Mouse (Mus musculus) G1E (cell line): Measurements from ENCODE around the gene Vmn1r14. TPM values are rescaled to one million over a fixed set of nuclear protein-coding genes. Genes with fewer than 3 reads are reported as not detected.
"Not testable (repeated sequence)": the region's sequence is repeated elsewhere in the genome, so short reads cannot be mapped to it uniquely, and the experiment has no call there.

Experiments used
- ATAC-seq: 2 replicates; pipeline ENCODE4 v1.8.0; 2016; ENCODE audit warnings: mild to moderate bottlenecking; ENCODE audit not compliant: insufficient number of reproducible peaks, poor library complexity, low FRiP score, severe bottlenecking; ENCODE audit errors: extremely low read depth
- DNase-seq: peaks from one replicate; pipeline ENCODE4 v3.0.0; 2012; ENCODE audit warnings: low spot score
- H3K27me3 ChIP-seq: 2 replicates; pipeline ENCODE4 v1.6.1; 2012; ENCODE audit warnings: mild to moderate bottlenecking, low read length, inconsistent platforms; ENCODE audit not compliant: insufficient read depth
- H3K36me3 ChIP-seq: replicated peaks from 2 replicates; pipeline ENCODE3; 2012; ENCODE audit warnings: mild to moderate bottlenecking, inconsistent platforms
- H3K4me1 ChIP-seq: 2 replicates; pipeline ENCODE4 v1.6.1; 2012; ENCODE audit warnings: low read depth, low read length, inconsistent platforms, mixed read lengths; ENCODE audit not compliant: insufficient read depth
- H3K4me3 ChIP-seq: 2 replicates; pipeline ENCODE4 v1.5.1; 2012; ENCODE audit warnings: low read depth, mild to moderate bottlenecking, inconsistent platforms, low read length, moderate library complexity, mixed read lengths
- H3K9me3 ChIP-seq: replicated peaks from 2 replicates; pipeline ENCODE4 v1.6.1; 2012; ENCODE audit warnings: inconsistent platforms
- CTCF ChIP-seq: IDR thresholded peaks from 2 replicates; pipeline ENCODE4 v1.5.1; 2012; ENCODE audit warnings: low read depth, low read length, inconsistent platforms, mixed read lengths
- GATA1 ChIP-seq: IDR thresholded peaks from 2 replicates; pipeline ENCODE4 v1.6.1; 2012; ENCODE audit warnings: borderline replicate concordance, low read length, inconsistent platforms, mixed read lengths
- GATA2 ChIP-seq: IDR thresholded peaks from 2 replicates; pipeline ENCODE4 v1.6.1; 2012; ENCODE audit warnings: low read depth, low read length, inconsistent platforms, borderline replicate concordance
- POLR2AphosphoS5 ChIP-seq: IDR thresholded peaks from 2 replicates; pipeline ENCODE4 v1.6.1; 2012; ENCODE audit warnings: low read depth, low read length, inconsistent platforms; ENCODE audit not compliant: insufficient replicate concordance
- TAL1 ChIP-seq: conservative IDR thresholded peaks from 2 replicates; pipeline ENCODE4 v1.6.1; 2012; ENCODE audit warnings: low read depth, low read length, inconsistent platforms, mixed read lengths
- polyA plus RNA-seq: library from polyadenylated mRNA; stranded (reverse); fragments of >175 nt; gene quantifications from 2 replicates; pipeline ENCODE4 v1.2.3, GENCODE M21; 2012
- total RNA-seq, 2 experiments: library from RNA; stranded (forward) in 1 of 2; stranded (reverse) in 1 of 2; fragments of 200-1000 nt in 1 of 2; fragments of >200 nt in 1 of 2; fragmentation: Nextera tagmentation in 1 of 2; gene quantifications; 2 replicates each; pipeline ENCODE4 v1.2.3; 2014 to 2017

Gene Vmn1r14
- not detected in 2 replicates for total RNA-seq (2014; fragmentation: Nextera tagmentation)
- 0.06 and 0.22 TPM in 2 replicates for total RNA-seq (2017)
- polyA plus RNA-seq, result not detected in 2 replicates

DNA sequence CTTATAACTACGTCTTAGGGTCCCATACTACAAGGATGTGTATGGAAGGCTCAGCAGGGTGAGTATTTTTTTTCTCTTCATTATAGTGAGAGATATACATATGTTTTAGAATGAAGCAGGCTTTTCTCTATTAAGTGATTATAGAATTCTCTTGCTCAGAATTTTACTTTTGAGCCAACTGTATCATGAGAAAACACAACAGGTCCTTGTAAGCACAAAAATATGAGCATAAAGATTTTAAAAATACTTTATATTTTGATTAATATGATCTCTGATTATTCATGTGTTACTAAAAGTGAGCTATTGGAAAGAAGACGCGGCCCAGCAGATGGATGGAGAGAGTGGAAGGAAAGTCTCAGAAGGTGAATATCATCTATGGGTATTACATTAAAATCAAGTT, at the start of gene Vmn1r14:
Gene Vmn1r14, plus strand, starts transcription at position 301 of the 400 bp plus-strand sequence.
- no peak for DNase-seq
- ATAC-seq, result no peak
- Histone ChIP-seq H3K27me3 (no peaks in the 10 kb centered on the region), H3K36me3 (no peaks in the 10 kb centered on the region), H3K9me3 (no peaks in the 10 kb centered on the region), H3K4me3 (no peak within 1 kb of the TSS), H3K4me1 (no peaks in the 10 kb centered on the region)
- TF ChIP-seq GATA1 (no peak), CTCF (no peak), TAL1 (no peak), GATA2 (no peak), POLR2AphosphoS5 (no peak)

DNA sequence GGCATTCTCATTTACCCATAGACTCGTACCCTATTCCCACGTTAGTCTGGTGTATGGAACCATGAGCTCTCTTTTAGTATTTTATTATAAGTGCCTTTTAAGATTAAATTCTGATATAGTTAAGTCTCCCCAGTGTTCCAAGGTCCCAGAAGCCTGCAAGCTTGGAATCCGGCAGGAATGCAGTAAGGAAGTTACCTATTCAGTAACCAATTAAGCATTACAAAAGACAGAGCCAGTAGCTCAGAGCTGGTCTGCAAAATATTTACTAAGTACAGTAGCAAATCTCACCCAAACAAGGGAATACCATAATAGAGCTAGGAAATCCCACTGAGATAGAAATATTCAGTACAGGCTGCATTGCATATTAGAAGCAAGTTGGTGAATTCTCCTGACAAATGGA, 41.5 kb upstream of the Vmn1r14 start:
- not testable (repeated sequence) for H3K4me3 ChIP-seq, H3K4me1 ChIP-seq, DNase-seq, H3K36me3 ChIP-seq, ATAC-seq, H3K9me3 ChIP-seq, H3K27me3 ChIP-seq

DNA sequence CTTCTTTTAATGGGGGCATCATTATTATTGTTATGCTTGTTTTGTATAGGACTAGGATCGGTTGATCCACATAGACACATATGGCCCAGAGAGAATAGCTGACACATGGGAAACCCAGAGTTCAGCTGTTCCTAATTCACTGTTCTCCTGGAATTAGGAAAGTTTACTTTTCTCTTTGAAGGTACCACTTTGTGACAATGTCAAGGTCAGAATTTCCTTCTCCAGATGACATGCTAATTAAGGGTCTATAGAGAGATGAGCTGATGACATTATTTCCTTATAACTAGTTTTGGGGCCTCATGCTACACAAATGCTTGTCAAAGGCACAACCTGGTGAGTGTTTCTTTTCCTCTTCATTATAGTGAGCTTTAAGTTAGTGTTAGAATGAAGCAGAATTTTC, 28.5 kb upstream of the Vmn1r14 start, which contains the start of gene Vmn1r13:
Gene Vmn1r13, plus strand, starts transcription at position 301 of the 400 bp plus-strand sequence.
- not testable (repeated sequence) for H3K4me1 ChIP-seq, DNase-seq, ATAC-seq, H3K36me3 ChIP-seq, H3K27me3 ChIP-seq, H3K4me3 ChIP-seq, H3K9me3 ChIP-seq

DNA sequence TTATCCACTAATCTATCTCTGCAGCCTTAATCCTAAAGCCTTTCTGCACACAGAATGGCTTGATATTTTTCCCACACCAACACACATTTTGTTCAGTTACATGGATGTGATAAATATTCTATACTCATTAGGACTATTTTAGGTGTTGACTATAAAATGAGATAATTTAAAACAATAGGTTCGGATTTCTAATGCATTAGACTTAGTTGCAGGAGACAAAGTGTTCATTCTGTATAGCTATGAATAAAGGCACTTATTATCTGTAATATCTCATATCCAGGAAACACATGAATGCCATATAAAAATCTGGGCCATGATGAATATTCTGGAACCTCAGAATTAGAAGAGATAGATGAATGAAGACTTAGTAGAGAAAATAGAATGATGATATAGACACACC, 26.2 kb downstream of the Vmn1r14 start, which contains the start of gene Vmn1r15:
Gene Vmn1r15, plus strand, starts transcription at position 301 of the 400 bp plus-strand sequence.
- no peaks in the 10 kb centered on the region for H3K27me3 ChIP-seq
- H3K36me3 ChIP-seq, result no peaks in the 10 kb centered on the region
- ATAC-seq (no peak), DNase-seq (no peak)
- no peaks in the 10 kb centered on the region for H3K4me1 ChIP-seq
- no peak for TF ChIP-seq POLR2AphosphoS5
- TF ChIP-seq GATA2, result no peak
- no peak for TF ChIP-seq CTCF
- no peak for TF ChIP-seq TAL1
- TF ChIP-seq GATA1, result no peak
- no peaks in the 10 kb centered on the region for H3K9me3 ChIP-seq
- H3K4me3 ChIP-seq, result no peak within 1 kb of the TSS

DNA sequence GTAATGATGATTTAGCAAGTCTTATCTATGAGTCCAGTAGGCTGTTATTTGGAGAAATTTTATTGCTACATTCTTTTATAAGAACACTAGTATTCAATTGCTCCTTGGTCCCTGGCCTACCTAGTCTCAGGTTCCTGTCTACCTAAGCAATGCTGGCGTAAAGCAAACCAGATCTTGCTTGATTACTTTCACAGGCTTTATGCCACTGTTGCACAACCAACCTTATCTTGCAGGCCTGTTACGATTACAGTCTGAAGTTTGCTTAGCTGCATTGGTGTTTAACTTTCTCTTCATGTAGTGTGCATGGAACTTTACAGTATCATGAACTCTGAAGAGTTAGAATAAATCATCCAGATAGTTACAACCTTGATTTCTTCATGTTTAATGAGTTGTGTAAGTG, 29.5 kb downstream of the Vmn1r14 start:
- DNase-seq (no peak), ATAC-seq (no peak)
- no peaks in the 10 kb centered on the region for H3K27me3 ChIP-seq
- H3K36me3 ChIP-seq, result no peaks in the 10 kb centered on the region
- H3K9me3 ChIP-seq, result no peaks in the 10 kb centered on the region
- TF ChIP-seq GATA1, result no peak
- TF ChIP-seq TAL1, result no peak
- no peak for TF ChIP-seq GATA2
- TF ChIP-seq POLR2AphosphoS5, result no peak
- no peak for TF ChIP-seq CTCF
- H3K4me1 ChIP-seq, result no peaks in the 10 kb centered on the region
- no peak overlapping the region for H3K4me3 ChIP-seq

DNA sequence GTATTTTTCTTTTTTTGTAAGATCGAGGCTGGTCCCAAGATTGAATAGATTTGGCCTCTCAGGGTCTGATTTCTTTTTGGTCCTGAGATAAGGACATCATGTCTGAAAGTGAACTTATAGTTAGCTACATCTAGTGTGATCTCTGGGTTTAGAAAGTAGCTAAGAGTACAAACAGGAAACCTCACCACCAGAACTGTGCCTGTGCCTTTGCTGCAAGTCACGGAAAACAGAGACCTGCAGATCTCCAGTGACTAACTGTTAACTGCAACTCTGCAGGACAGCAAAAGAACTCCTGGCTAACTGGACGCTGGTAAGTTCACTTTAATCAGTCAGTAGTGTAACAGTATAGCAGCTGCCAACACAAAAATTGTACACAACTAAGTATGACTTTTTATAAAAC, 40.4 kb downstream of the Vmn1r14 start:
- TF ChIP-seq GATA1 (no peak), GATA2 (no peak), CTCF (no peak), POLR2AphosphoS5 (no peak), TAL1 (no peak)
- DNase-seq, result no peak

DNA sequence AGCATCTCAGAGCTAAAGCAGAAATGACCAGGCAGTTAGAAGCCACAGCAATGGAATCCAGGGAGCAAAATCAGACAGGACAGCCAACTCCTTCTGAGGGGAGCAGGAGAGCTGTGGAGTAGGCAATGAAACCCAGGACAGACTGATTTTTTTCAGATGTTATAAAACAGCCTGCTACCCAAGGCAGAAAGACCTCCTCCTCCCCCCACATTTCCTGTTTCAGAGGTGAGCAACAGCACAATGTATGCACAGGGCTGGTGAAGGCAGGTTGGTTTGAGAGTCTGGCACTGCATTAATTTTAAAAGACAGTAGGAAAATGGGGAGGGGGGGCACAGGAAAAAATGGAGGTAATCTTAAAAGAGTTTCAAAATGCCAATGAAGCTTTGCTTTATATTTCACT, 41.0 kb downstream of the Vmn1r14 start:
- Histone ChIP-seq H3K4me1 (no peaks in the 10 kb centered on the region), H3K4me3 (no peak overlapping the region), H3K27me3 (no peaks in the 10 kb centered on the region), H3K9me3 (no peaks in the 10 kb centered on the region), H3K36me3 (no peaks in the 10 kb centered on the region)
- ATAC-seq (no peak), DNase-seq (no peak)
- TF ChIP-seq GATA2, result no peak
- no peak for TF ChIP-seq CTCF
- no peak for TF ChIP-seq POLR2AphosphoS5
- no peak for TF ChIP-seq TAL1
- TF ChIP-seq GATA1, result no peak

More for the DNA sequence above, 40.4 kb downstream of the Vmn1r14 start:
- no peaks in the 10 kb centered on the region for H3K36me3 ChIP-seq
- H3K4me3 ChIP-seq, result no peak overlapping the region
- H3K27me3 ChIP-seq, result no peaks in the 10 kb centered on the region
- H3K4me1 ChIP-seq, result no peaks in the 10 kb centered on the region
- no peak for ATAC-seq
- no peaks in the 10 kb centered on the region for H3K9me3 ChIP-seq
